Mouse (Mus musculus) erythroid progenitor cell, adult 5-6 weeks (primary cell): ENCODE results near the gene Coq10b. TPM values are rescaled to one million over a fixed set of nuclear protein-coding genes. Genes with fewer than 3 reads are reported as not detected.

Experiments used
- ATAC-seq: replicated peaks from 2 replicates; pipeline ENCODE4 v1.8.0; 2016; ENCODE audit warnings: moderate number of reproducible peaks, mild to moderate bottlenecking, moderate TSS enrichment, inconsistent platforms; ENCODE audit not compliant: poor library complexity, low FRiP score, severe bottlenecking
- total RNA-seq, 2 experiments: library from RNA; stranded (forward) in 1 of 2; stranded (reverse) in 1 of 2; fragments of 150-400 nt in 1 of 2; fragments of 186-747, 209-891 nt in 1 of 2; gene quantifications; 2 replicates each; pipeline versions ENCODE4 v1.2.3 to v1.2.4; 2015 to 2017; ENCODE audit warnings: low replicate concordance in 2 of 2

The Coq10b gene
- total RNA-seq, 2 experiments from 2014 or later: 10.1 to 21.0 TPM

GRCm38 (mm10) chr1:55092056-55092455, 39.5 kb downstream of the Coq10b start:
- ATAC-seq: no peak

- no peak for ATAC-seq
Measured at GRCm38 (mm10) chr1:55092469-55092868, 39.9 kb downstream of the Coq10b start.

GRCm38 (mm10) chr1:55106919-55107585, 54.5 kb downstream of the Coq10b start:
- ATAC-seq: no peak

GRCm38 (mm10) chr1:55107644-55108043, 55.1 kb downstream of the Coq10b start:
- no peak for ATAC-seq

- no peak for ATAC-seq
Measured at GRCm38 (mm10) chr1:55108473-55108872, 55.9 kb downstream of the Coq10b start.

GRCm38 (mm10) chr1:55109066-55109766, 56.6 kb downstream of the Coq10b start:
- ATAC-seq: no peak

Other genes with a start within 250 kb of the Coq10b start
- 40.4 and 47.4 TPM in 2 replicates for gene Ankrd44, start 126.4 kb upstream of the Coq10b start, total RNA-seq (2015; ENCODE audit: low replicate concordance)
- 13.4 and 18.6 TPM in 2 replicates for gene Ankrd44, start 126.4 kb upstream of the Coq10b start, total RNA-seq (2017; ENCODE audit: low replicate concordance)
- gene Sf3b1, start 25.3 kb upstream of the Coq10b start, total RNA-seq (2015; ENCODE audit: low replicate concordance): 230 and 235 TPM in 2 replicates
- 189 and 207 TPM in 2 replicates for gene Sf3b1, start 25.3 kb upstream of the Coq10b start, total RNA-seq (2017; ENCODE audit: low replicate concordance)
- 63.4 and 84.3 TPM in 2 replicates for gene Hspe1, start 35.4 kb downstream of the Coq10b start, total RNA-seq (2015; ENCODE audit: low replicate concordance)
- 40.1 and 54.0 TPM in 2 replicates for gene Hspe1, start 35.4 kb downstream of the Coq10b start, total RNA-seq (2017; ENCODE audit: low replicate concordance)
- 21.3 and 49.9 TPM in 2 replicates for gene Hspd1, start 35.5 kb downstream of the Coq10b start, total RNA-seq (2015; ENCODE audit: low replicate concordance)
- gene Hspd1, start 35.5 kb downstream of the Coq10b start, total RNA-seq (2017; ENCODE audit: low replicate concordance): 35.6 and 60.8 TPM in 2 replicates
- gene Mob4, start 78.5 kb downstream of the Coq10b start, total RNA-seq (2015; ENCODE audit: low replicate concordance): 31.9 and 42.2 TPM in 2 replicates
- gene Mob4, start 78.5 kb downstream of the Coq10b start, total RNA-seq (2017; ENCODE audit: low replicate concordance): 46.0 and 70.0 TPM in 2 replicates
- gene Rftn2, start 174.0 kb downstream of the Coq10b start, total RNA-seq (2015; ENCODE audit: low replicate concordance): not detected in 2 replicates
- gene Rftn2, start 174.0 kb downstream of the Coq10b start, total RNA-seq (2017; ENCODE audit: low replicate concordance): not detected in 2 replicates
- 0.84 and 1.4 TPM in 2 replicates for gene Mars2, start 184.4 kb downstream of the Coq10b start, total RNA-seq (2015; ENCODE audit: low replicate concordance)
- 2.7 and 3.7 TPM in 2 replicates for gene Mars2, start 184.4 kb downstream of the Coq10b start, total RNA-seq (2017; ENCODE audit: low replicate concordance)